Mouse (Mus musculus) retina, postnatal 1 day (tissue): Measurements from ENCODE around the gene Ebi3.
A peak's percentile ranks its signal among the peaks of the same experiment; 100 is the strongest.

Source experiments
- DNase-seq: peaks from one replicate; pipeline ENCODE4 v3.0.0-alpha.2; 2012

The Ebi3 gene

DNA sequence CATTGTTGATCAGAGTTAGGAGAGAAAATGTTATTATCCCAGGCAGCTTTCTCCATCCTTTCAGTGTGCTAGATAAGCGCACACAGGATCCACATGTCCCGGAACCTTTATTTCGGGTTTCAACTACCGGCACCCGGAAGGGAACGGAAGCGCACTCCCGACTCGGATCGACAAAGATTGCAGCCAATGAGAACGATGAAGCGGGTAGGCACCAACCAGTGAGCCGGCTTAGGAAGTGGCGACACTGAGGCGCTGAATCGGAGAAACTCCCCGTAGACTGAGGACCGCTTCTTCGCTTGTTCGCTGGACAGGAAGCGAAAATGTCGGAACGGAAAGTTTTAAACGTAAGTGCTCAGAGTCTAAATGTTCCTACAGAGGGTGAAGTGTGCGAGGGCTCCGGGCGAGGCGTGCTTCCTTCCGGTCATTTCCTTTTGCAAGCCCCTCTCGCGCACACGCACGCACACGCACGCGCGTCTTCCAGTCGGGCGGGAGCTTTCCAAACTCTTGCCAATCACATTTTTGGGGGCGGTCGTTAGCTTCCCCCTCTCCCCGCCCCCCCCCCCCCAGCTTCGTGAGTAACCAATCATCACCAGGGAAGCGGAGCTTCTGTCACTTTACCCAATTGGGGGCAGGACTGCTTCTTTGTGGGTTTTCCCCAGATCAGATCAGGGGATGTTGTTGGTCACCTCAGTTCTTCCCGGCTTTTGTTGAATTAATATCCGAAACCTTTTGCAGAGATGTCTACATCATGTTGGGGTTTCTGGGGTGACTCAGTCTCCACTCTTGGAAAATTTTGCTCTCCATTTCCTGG lies 6.7 kb downstream of the Ebi3 start, which contains the start of gene Yju2:
Gene Yju2 (plus strand): TSS at position 182 of the 811 bp plus-strand sequence.
- DNase-seq, result peak; percentile 99

DNA sequence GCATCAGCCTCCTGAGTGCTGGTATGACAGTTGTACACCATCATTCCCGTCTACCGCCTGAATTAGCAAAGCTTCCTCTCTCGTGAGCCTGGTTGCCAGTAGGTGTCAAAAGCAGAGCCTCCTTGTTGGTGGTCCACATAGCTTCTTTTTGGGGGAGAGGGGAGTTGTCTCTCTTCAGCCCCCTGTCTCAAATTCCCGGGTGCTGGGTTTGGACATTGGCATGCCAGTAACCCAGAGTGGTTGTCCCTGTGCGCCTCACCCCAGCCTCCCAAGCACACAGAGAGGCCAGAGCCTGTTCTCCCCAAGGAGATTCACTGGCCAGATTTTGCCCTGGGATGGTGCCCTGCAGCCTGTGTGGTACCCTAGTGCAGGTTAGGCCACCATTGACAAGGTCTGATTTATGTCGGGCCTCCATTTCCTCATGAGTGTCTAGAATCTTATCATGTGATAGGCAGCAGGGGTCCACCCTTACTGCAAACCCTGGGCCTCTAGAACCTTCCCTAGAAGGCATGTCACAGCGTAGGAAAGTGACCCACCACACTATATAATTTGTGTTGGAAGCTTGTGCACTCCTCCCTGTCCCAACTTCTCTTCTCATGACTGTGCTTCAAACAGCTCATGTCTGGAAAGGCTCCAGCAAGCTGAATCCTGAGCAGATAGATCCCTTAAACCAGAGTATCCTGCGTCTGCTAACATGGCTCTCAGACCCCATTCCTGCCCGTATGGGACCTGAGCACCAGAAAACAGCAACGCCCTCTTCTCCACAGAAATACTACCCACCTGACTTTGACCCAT lies 7.7 kb downstream of the Ebi3 start:
- no peak for DNase-seq

DNA sequence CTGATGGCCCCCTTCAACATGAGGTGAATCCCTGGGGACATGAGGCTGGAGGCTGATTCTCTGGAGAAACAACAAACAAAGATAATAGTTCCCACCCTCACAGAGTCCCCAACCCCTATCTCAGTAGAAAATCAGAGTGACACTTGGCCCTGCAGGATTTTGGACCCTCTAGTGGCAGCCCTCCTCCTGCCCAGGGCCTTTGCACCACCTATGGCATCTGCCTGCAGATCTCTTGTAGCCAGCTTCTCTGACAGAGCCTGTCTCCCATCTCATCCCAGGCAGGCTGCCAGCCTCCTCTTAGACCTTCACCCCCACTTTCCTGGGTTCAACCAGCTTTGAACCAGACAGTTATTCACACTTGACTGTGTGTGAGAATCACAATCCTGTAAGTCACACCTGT lies 8.4 kb downstream of the Ebi3 start:
- no peak for DNase-seq

DNA sequence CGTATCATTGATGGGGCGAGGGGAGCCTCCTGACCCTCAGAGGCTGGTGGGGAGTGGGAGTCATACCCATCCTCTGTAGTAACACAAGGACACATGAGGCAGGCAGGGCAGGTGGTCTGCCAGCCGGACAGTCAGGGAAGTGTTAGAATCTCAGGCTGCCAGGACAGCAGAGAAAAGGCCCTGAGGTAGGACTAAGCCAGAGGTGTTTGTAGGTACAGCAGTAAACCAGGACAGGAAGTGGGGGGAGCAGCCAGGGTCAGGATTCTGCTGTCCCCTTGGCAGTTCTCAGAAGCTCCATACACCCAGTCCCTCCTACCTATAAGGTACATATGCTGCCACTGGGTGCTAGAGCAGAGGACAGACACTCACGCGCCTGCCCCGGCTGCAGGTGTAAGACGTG lies 9.2 kb downstream of the Ebi3 start:
- no peak for DNase-seq

DNA sequence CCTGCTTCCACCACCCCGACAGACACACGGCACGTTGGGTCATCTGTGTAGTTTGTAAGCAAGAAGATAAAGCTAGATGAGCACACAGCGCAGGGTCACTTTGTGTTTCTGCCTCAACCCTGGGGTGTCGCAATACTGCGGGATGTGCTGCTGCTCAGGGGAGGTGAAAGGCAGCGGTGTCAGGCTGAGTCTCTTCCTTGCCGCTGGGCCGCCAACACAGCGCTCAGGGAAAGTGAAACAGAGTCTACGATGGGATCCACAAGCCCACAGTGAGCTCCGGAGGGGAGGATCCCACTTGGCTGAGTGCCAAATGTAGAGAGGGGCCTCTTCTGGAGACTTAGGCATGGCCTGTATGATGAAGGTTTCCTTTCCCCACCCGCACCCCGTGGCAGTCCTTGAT lies 10.7 kb downstream of the Ebi3 start:
- no peak for DNase-seq

DNA sequence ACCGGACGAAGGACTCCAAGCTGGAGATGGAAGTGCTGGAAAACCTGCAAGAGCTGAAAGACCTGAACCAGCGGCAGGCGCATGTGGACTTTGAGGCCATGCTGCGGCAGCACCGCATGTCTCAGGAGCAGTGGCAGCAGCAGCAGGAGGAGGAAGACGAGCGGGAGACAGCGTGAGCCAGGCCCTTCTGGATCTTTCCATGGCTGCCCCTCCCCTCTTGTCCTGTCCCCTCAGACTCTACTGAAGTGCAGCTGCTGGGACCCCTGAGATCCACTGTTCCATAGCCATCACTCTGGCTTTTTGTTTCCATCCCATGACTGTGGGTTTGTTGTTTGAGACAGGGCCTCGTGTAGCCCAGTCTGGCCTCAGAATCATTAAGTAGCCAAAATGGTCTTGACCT lies 12.1 kb downstream of the Ebi3 start:
- DNase-seq, result no peak

DNA sequence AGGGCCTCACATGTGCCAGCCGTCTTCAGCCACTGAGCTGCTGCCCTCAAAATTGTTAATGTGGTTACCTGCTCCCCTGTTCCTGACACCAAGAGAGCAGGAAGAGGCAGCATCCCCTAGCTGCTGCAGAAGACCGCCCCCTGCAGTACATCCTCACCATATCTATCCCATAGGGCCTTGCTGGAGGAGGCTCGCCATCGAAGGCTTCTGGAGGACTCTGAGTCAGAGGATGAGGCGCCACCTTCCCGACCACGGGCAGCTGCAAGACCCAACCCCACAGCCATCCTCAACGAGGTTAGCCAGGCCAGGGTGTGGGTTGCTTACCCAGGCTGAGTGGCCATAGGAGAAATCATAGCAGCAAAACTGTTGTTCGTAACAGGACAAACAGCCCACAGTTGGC lies 12.6 kb downstream of the Ebi3 start:
- DNase-seq, result no peak

DNA sequence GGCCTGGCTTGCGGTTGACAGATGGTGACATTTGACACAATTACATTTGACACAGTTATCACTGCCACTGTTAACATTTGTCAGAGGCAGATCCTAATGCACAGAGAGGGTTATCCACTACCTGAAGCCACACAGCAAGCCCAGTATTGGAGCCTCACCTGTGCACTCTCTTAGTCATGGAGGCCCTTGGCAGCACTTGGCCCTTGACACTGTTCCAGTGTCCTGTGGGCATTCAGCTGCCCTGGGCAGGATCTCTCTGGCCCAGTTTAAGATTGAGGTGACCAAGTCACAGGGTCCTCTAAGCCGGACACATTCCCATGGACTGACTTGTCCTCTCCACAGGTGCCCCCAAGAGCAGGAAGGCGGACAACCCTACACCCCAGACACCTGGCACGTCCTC lies 14.7 kb downstream of the Ebi3 start:
- no peak for DNase-seq

DNA sequence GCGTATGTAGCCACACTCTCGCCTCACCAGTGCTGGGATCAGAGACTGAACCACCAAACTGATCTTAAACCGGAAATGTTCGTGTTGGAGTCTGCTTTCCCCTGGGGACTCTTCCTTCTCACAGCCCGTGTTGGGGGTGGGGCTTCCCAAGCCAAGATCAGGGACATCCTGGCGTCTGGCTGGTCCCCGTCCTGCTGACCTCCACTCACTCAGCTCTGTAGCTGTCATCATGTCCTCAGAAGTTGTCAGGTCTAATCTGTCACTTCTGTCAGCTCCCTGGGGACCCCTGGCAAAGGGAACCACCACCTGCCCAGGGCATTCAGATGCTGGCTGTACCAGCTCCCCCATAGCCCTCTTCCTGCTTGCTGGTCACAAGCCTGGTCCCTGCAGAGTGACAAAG lies 15.8 kb downstream of the Ebi3 start:
- DNase-seq, result peak; percentile 44

DNA sequence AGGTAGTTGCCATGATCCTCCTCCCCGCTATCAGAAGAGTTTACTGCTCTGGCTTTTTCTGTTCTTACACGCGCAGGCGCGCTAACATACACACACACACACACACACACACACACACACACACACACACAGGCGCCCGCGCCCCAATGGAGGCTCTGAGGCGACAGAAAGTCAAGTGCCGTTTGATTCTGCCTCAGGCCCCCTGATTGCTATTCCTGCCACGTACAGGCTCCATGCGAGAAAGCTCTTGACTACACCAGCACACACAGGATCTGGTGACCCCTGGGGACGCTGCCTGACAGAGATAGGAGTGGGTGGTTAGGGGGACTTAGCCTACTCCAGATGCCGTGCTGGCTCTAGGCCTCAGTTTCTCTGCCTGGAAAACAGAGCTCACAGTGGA lies 17.1 kb downstream of the Ebi3 start:
- DNase-seq, result peak; percentile 77

DNA sequence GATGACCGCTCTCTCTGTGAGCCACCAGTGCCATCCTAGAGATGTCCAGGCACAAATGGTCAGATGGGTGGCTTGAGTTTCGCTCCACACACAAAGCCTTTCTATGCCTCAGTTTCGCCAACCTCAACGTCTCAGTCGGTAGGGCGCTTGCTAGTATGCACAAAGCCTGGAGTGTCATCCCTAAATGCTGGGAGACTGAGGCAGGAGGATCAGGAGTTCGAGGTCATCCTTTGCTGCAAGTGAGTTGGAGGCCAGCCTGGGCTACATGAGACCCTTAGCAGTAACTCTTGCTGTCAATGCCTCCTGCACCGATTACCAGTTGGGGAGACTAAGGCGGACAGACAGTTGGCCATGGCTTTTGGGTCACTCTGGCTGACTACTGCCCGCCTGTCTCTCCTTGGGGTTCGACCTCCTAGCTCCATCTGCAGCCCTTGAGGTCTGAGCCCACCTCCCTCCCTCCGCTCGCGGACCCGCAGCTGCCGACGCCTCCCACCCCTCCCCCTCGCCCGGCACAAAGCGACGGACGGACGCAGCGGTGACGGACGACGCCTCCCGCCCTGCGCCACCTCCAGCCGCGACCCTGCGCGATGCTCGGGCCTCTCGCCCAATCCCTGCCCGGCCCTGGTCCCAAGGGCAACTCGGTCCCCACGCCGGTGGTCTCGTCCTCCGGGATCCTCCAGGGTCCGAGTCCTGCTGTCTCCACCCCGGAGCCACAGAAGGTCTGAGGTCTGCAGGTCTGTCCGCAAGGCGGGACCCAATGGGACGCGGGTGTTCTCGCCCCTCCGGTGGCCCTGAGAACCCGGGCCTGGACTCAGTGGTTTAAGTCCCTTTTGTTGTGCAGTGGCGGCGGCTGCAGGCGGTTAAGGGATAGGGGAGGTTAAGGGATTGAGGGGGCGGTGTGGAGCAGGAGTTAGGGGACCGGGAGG lies 17.8 kb downstream of the Ebi3 start, which contains the start of gene Shd:
Gene Shd (plus strand): TSS at position 502 of the 926 bp plus-strand sequence.
- DNase-seq, result peak; percentile 82

DNA sequence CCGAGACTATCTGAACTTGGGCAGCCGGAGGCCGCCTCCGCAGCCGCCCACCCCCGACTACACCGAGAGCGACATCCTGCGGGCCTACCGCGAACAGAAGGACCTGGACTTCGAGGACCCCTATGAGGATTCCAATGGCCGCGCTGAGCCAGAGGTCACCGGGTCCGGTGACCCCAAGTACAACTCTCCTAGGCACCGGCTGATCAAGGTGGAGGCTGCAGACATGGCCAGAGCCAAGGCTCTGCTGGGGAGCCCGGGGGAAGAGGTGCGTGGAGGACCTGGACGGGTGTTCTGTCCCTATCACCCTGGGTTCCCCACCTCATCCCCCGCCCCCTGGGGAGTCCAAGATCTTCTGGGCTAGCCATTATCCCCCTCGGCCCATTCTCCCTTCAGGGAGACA lies 19.0 kb downstream of the Ebi3 start:
- no peak for DNase-seq

DNA sequence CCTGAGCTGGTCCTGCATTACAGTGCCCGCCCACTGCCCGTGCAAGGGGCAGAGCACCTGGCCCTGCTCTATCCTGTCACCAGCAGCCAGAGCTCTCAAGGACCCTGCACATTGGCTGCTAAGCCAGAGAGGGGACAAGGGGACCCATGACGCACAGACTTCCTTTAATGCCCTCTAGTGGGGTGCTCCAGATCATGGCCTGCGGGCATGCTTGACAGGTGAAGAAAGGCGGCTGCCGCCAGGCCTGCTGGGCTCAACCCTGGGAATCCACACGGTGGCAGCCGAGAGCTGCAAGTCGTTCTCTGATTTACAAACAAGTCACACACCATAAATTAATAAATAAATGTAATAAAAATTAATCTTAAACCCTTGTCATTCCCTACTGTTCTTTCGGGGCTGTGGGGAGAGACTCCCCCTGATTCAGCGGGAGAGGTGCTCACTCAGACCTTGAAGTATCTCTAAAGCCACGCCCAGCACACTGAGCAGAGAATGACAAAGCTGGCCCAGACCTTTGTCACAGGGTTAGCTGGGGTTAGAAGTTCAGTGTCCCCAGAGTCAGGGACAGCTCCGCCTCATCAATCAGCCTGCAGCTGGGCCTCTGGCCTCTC lies 23.9 kb downstream of the Ebi3 start:
- peak; percentile 84 for DNase-seq

DNA sequence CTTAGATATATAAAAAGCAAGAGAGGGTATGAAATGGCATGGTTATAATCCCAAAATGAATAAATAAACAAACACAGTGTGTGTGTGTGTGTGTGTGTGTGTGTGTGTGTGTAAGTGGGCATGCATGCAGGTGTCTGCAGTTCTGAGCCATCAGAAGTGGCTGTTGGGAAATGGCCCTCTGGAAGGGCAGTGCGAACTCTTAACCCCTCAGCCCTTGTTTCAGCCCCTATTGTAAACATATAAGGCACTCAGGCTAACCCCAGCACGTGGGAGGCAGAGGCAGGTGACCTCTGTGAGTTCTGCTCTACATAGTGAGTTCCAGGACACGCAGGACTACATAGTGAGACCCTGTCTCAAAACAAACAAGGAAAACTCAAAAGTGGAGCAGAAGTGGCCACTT lies 24.9 kb downstream of the Ebi3 start:
- no peak for DNase-seq

DNA sequence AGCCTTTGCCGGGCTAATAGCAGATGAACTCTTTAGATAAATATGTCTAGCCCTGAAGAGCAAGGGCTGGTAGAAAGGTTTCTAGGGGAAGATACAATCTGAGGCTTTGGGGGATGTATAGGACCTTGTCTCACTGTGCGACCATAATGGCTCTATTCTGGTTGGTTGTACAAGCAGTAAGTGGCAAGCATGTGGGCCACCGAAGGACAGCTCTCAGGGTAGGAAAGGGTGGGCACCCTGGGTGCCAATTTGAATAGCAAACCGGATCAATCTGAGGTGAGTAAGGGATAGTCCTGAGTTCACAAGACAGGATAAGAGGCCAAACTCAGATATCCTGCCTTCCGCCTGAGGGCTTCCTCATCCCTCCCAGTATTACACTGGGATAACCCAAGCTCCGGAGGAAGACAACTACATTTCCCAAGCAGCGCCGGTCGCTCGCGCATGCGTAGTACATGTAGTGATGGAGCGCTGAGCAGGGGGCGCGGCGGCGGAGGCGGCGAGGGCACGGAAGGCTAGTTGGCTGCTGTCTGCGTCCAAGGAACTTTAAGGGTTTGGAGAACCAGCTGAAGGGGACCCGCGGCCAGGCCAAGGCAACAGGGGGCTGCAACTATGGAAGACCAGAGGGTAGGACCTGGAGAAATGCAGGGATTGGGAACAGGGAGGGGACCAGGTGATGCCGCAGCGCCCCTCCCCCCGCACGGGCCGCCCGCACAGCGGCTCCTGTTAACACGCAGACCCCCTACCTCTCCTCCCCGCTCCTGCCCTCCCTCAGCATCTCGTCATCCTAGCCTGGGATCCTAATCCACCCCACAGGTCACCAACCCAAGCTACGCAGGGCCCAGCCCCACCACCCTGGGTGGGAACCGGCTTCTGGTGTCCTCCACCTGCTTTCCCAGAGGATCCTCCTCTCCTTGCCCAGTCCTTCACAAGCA lies 33.9 kb downstream of the Ebi3 start, which contains the start of gene Fsd1:
Gene Fsd1 (plus strand): TSS at position 480 of the 932 bp plus-strand sequence.
- peak; percentile 88 for DNase-seq

DNA sequence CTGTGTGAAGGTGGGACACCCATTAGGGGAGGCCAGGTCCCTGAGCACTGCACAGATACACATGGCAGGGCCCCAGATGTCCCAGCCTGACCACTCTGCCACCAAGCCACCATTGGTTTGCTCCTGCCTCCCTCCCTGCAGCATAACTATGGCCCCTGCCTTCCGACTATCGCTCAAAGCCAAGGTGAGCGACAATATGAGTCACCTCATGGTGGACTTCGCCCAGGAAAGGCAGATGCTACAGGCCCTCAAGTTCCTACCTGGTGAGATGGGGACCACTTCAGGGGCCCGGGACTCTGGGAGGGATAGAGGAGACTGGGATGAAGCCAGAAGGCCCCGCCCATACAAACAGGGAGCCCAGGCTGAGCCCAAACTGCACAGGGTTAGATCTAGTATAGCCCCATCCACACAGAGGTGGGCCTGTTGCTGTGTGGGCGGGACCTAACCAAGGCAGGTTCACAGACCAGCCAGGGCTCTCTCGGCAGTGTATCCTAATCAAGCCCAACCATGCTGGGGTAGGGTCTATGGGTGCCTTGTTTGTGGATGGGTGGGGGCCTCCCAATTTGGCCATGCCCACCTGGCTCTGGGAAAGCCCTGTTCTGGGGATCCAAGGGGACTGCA lies 37.9 kb downstream of the Ebi3 start:
- no peak for DNase-seq

DNA sequence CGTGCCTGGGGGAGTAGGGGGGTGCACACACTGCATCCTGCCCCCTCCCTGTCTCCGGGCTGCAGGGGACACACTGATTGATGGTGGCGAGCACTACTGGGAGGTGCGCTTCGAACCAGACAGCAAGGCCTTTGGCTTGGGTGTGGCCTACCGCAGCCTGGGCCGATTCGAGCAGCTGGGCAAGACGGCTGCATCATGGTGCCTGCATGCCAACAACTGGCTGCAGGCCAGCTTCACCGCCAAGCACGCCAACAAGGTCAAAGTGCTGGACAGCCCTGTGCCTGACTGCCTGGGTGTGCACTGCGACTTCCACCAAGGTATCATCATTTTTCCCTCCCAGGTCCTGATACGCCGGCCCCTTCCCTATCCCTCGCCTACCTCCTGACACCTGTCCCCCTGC lies 43.6 kb downstream of the Ebi3 start:
- DNase-seq, result no peak

DNA sequence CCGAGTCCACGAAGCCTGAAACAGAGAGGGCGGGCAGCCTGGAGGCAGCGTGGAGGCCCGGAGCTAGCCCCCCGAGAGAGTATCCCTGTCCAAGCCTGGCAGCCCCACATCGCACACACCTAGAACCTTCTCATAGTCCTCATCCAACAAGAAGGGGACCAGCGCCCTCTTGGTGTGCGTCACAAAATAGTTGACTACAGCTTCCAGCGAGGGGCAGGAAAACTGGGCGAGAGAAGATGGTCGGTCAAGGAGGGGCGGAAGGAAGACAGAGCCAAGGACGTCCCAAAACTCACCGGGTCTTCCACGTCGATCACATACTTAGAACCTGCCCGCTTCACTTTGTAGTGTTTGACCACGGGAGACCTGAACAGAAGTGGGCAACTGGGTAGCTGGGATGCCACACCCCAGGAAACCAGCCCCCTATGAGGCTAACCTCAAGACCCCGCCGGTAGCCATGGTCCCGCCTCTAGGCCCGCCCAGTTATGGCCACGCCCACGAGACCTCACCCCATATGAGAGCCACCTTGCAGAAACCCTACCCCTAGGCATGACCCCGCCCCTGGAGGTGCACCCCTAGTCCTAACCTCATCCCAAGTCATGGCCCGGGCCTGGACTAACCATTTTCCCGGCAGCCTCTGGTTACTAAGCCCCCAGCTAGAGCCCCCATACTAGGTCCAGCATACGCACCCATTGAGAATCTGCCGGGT lies 47.5 kb downstream of the Ebi3 start:
- DNase-seq, result no peak

DNA sequence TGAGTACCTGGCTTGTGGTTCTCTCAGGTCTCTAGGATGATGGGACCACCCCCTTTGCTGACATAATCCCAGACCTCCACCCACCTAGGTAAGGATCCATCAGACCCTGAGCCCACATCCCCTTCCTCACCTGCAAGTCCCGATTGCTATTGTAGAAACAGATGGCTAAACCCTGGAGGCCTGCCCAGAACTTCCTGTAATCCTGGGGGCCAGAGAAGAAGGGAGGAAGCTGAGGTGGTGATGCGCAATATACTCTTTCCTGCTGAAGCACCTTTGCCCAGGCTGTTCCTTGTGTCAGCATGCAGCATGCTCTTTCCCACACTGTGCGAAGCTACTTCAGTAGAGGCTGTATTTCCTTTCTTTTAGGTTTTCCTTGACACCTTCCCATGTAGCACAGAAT lies 50.6 kb downstream of the Ebi3 start:
- DNase-seq, result no peak

DNA sequence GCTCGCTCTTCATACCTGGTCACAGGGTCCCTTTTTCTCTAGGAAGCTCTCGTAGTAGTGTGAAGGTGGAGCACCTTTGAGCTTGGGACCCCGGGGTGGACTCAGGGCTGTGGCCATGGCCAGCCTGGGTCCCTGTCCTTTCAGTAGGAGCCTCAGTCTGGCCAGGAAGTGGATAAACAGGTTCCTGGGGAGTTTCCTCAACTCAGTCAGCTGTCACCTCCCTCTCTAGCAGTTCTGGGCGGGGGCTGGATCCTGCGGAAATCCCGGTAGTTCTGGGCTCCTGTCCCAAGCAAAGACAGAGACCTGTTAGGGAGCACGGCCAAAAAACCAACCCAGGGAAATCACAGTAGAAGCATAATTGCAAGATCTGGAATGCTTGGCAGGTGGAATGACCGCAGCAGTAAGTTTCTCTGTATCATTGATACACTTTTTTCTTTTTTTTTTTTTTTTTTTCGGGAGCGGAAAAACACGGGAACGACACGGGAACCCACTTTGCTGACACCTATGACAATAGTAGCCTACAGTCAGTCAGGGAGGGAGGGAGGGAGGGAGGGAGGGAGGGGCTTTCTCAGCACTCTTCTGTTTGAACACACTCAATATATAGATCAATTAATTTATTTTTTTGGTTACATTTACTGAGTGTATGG lies 53.1 kb downstream of the Ebi3 start, which contains the start of the genes Stap2 and Mpnd:
Gene Stap2 (minus strand): TSS at position 170 of the 647 bp plus-strand sequence.
Gene Mpnd (plus strand): TSS at position 297 of the 647 bp plus-strand sequence.
- no peak for DNase-seq
